Mouse (Mus musculus) urinary bladder, postnatal 10 days (tissue): ENCODE measurements around the gene B830017H08Rik.

Source experiments
- DNase-seq: peaks from one replicate; pipeline ENCODE4 v3.0.0; 2022; ENCODE audit warnings: low spot score

Gene B830017H08Rik

GRCm38 (mm10) chr16:17809711-17810110 is 23.2 kb upstream of the B830017H08Rik start:
- DNase-seq: no peak

GRCm38 (mm10) chr16:17812120-17812519 is 20.8 kb upstream of the B830017H08Rik start:
- DNase-seq: no peak

- no peak for DNase-seq
These were observed 19.7 kb upstream of the B830017H08Rik start for GRCm38 (mm10) chr16:17813173-17813572.

GRCm38 (mm10) chr16:17815411-17816402 is 17.2 kb upstream of the B830017H08Rik start:
- DNase-seq: no peak

GRCm38 (mm10) chr16:17816528-17816927 is 16.4 kb upstream of the B830017H08Rik start:
- DNase-seq: no peak

- DNase-seq: no peak
These were observed 6.4 kb upstream of the B830017H08Rik start for GRCm38 (mm10) chr16:17826500-17826899.

GRCm38 (mm10) chr16:17828229-17828628 is 4.7 kb upstream of the B830017H08Rik start:
- DNase-seq: no peak

- DNase-seq: no peak
These were observed 4.1 kb upstream of the B830017H08Rik start for GRCm38 (mm10) chr16:17828867-17829266.

GRCm38 (mm10) chr16:17830385-17831178 is 2.3 kb upstream of the B830017H08Rik start:
- DNase-seq: no peak

GRCm38 (mm10) chr16:17831781-17832180 is 1.1 kb upstream of the B830017H08Rik start:
- no peak for DNase-seq

- DNase-seq: no peak
These were observed 380 bp downstream of the B830017H08Rik start for GRCm38 (mm10) chr16:17833321-17833680.

- DNase-seq: no peak
These were observed 919 bp downstream of the B830017H08Rik start for GRCm38 (mm10) chr16:17833681-17834399.

- no peak for DNase-seq
These were observed 1.6 kb downstream of the B830017H08Rik start for GRCm38 (mm10) chr16:17834543-17834942.

- no peak for DNase-seq
These were observed 2.6 kb downstream of the B830017H08Rik start for GRCm38 (mm10) chr16:17835481-17835880.

- no peak for DNase-seq
These were observed 5.1 kb downstream of the B830017H08Rik start, which contains the start of gene Car15 for GRCm38 (mm10) chr16:17838051-17838450. TSS of gene Car15 (minus strand) at chr16:17838364.

GRCm38 (mm10) chr16:17839976-17840375 is 7.1 kb downstream of the B830017H08Rik start:
- DNase-seq: no peak

- DNase-seq: no peak
These were observed 9.5 kb downstream of the B830017H08Rik start for GRCm38 (mm10) chr16:17842437-17842836.

- DNase-seq: no peak
These were observed 10.9 kb downstream of the B830017H08Rik start for GRCm38 (mm10) chr16:17843701-17844365.

- no peak for DNase-seq
These were observed 15.5 kb downstream of the B830017H08Rik start for GRCm38 (mm10) chr16:17848431-17848830.

GRCm38 (mm10) chr16:17848928-17849327 is 16.0 kb downstream of the B830017H08Rik start:
- no peak for DNase-seq

- DNase-seq: no peak
These were observed 16.6 kb downstream of the B830017H08Rik start for GRCm38 (mm10) chr16:17849486-17849885.
